Mouse (Mus musculus): ENCODE results near the gene Uqcc2. TPM values are rescaled to one million over a fixed set of nuclear protein-coding genes. Genes with fewer than 3 reads are reported as not detected.

Gene Uqcc2
- total RNA-seq, 2 experiments from 2014 or later, result 242 to 270 TPM

GRCm38 (mm10) chr17:27125669-27126202 is 8.0 kb downstream of the Uqcc2 start:
- no peak for DNase-seq (ENCODE audit: low spot score in 2 of 2)

GRCm38 (mm10) chr17:27125185-27125584 is 8.5 kb downstream of the Uqcc2 start:
- DNase-seq (ENCODE audit: low spot score in 2 of 2), result peak; percentile 79 to 86

GRCm38 (mm10) chr17:27123813-27124375 is 9.8 kb downstream of the Uqcc2 start:
- no peak for DNase-seq (ENCODE audit: low spot score in 2 of 2)

GRCm38 (mm10) chr17:27123103-27123502 is 10.6 kb downstream of the Uqcc2 start:
- no peak for DNase-seq (ENCODE audit: low spot score in 2 of 2)

- DNase-seq (ENCODE audit: low spot score in 2 of 2), result no peak
Measured at GRCm38 (mm10) chr17:27122701-27123100, 11.0 kb downstream of the Uqcc2 start.

- DNase-seq (ENCODE audit: low spot score in 2 of 2), result no peak
Measured at GRCm38 (mm10) chr17:27121781-27122180, 11.9 kb downstream of the Uqcc2 start.

- DNase-seq (ENCODE audit: low spot score in 2 of 2), result no peak
Measured at GRCm38 (mm10) chr17:27121266-27121665, 12.4 kb downstream of the Uqcc2 start.

- DNase-seq (ENCODE audit: low spot score in 2 of 2), result peak; percentile 70 to 72
Measured at GRCm38 (mm10) chr17:27120561-27121024, 13.1 kb downstream of the Uqcc2 start.

GRCm38 (mm10) chr17:27119954-27120353 is 13.8 kb downstream of the Uqcc2 start:
- no peak for DNase-seq (ENCODE audit: low spot score in 2 of 2)

- no peak for DNase-seq (ENCODE audit: low spot score in 2 of 2)
Measured at GRCm38 (mm10) chr17:27119540-27119895, 14.2 kb downstream of the Uqcc2 start.

- DNase-seq (ENCODE audit: low spot score in 2 of 2), result no peak
Measured at GRCm38 (mm10) chr17:27118676-27119539, 14.8 kb downstream of the Uqcc2 start.

GRCm38 (mm10) chr17:27110072-27110471 is 23.6 kb downstream of the Uqcc2 start:
- no peak for DNase-seq (ENCODE audit: low spot score in 2 of 2)

GRCm38 (mm10) chr17:27107936-27108335 is 25.8 kb downstream of the Uqcc2 start:
- DNase-seq (ENCODE audit: low spot score in 2 of 2), result no peak

GRCm38 (mm10) chr17:27106745-27107144 is 27.0 kb downstream of the Uqcc2 start:
- DNase-seq (ENCODE audit: low spot score in 2 of 2), result no peak

- no peak for DNase-seq (ENCODE audit: low spot score in 2 of 2)
Measured at GRCm38 (mm10) chr17:27105698-27106470, 27.8 kb downstream of the Uqcc2 start.

- no peak for DNase-seq (ENCODE audit: low spot score in 2 of 2)
Measured at GRCm38 (mm10) chr17:27101675-27102074, 32.0 kb downstream of the Uqcc2 start.

- peak; percentile 34 to 43 for DNase-seq (ENCODE audit: low spot score in 2 of 2)
Measured at GRCm38 (mm10) chr17:27095690-27096089, 38.0 kb downstream of the Uqcc2 start.

- no peak for DNase-seq (ENCODE audit: low spot score in 2 of 2)
Measured at GRCm38 (mm10) chr17:27090068-27090467, 43.6 kb downstream of the Uqcc2 start.

GRCm38 (mm10) chr17:27087426-27087825 is 46.3 kb downstream of the Uqcc2 start:
- no peak for DNase-seq (ENCODE audit: low spot score in 2 of 2)

- DNase-seq (ENCODE audit: low spot score in 2 of 2), result no peak
Measured at GRCm38 (mm10) chr17:27085676-27086075, 48.0 kb downstream of the Uqcc2 start.

GRCm38 (mm10) chr17:27083601-27084000 is 50.1 kb downstream of the Uqcc2 start:
- DNase-seq (ENCODE audit: low spot score in 2 of 2), result no peak

- DNase-seq (ENCODE audit: low spot score in 2 of 2), result no peak
Measured at GRCm38 (mm10) chr17:27082796-27083195, 50.9 kb downstream of the Uqcc2 start.

Measured in left cerebral cortex, adult 18-20 months (tissue).